9 mouse cellular contexts compared by ENCODE assay signal in the genomic region with DNA sequence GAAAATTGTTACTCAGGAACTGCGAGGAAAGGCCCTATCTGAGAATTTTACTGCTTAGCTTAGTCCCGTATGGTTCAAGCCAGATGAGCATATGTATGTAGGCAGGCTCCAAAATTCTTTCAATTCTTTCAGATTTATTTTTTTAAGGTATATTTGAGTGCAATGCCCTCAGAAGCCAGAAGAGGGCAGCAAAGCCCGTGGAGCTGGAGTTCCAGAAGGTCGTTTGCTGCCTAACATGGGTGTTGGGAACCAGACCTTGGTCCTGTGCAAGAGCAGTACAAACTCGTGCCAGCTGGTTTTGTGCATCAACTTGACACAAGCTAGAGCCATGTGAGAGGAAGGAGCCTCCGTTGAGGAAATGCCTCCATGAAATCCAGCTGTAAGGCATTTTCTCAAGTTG. TPM values are rescaled to one million over a fixed set of nuclear protein-coding genes. Genes with fewer than 3 reads are reported as not detected.
A peak's percentile ranks its signal among the peaks of the same experiment; 100 is the strongest.
DNase-seq lines count a peak whose midpoint lies in the region; ATAC-seq and TF ChIP-seq lines count a peak whose summit lies in the region.
"Had no signal": no experiment of that assay in that cellular context is flagged by ENCODE, and none has a peak within 500 bp of the region (broad histone marks: within the 10 kb centered on the region; RNA-seq: fewer than 3 reads in every experiment).

No protein-coding gene starts in this region.

- no peak for TF ChIP-seq POLR2A in brain, embryonic 14.5 days (IDR thresholded peaks at IDR 0.05; ENCODE audit: borderline replicate concordance, extremely low read depth, insufficient read depth, insufficient read length, poor library complexity, severe bottlenecking)

- peak; percentile 51; the same call in 1 of the 2 replicates for TF ChIP-seq CTCF in brain, embryonic 14.5 days (IDR thresholded peaks at IDR 0.05; ENCODE audit: borderline replicate concordance, extremely low read depth, insufficient read depth, insufficient read length)

- no peak for ATAC-seq in monocyte, adult 5-6 weeks (replicated peaks; ENCODE audit: insufficient number of reproducible peaks, low FRiP score, low TSS enrichment, poor library complexity, severe bottlenecking)

- peak; percentile 6 for DNase-seq in kidney, adult 18-20 months
- DNase-seq in kidney, postnatal 14 days: no peak
- DNase-seq in right cerebral cortex, postnatal 14 days: peak; percentile 7
- no peak for DNase-seq in right cerebral cortex, postnatal 25 days
- DNase-seq in brain, embryonic 14.5 days (ENCODE audit: low read depth): peak; percentile 0
- peak; percentile 2 for DNase-seq in thymus, postnatal 25 days
- no peak for DNase-seq in urinary bladder, postnatal 36 days (ENCODE audit: low spot score in 2 of 2)

RNA-seq across cellular contexts. Expression of gene Cpne4, which starts 11.6 kb away (rescaled TPM):
- 8.4 and 9.1 TPM in 2 replicates for polyA plus RNA-seq in brain, embryonic 14.5 days (2012; rRNA removed)
- total RNA-seq in monocyte, adult 5-6 weeks (2017): not detected in 3 replicates
- polyA plus RNA-seq: liver, embryonic 16.5 days had no signal

Comparison
In these comparisons a context has a peak if more than half of its experiments do, and no peak if none do; other contexts are left out.
1. DNase-seq: peak in kidney, adult 18-20 months (single experiment), right cerebral cortex, postnatal 14 days (single experiment), brain, embryonic 14.5 days (single experiment) and thymus, postnatal 25 days (single experiment); none in kidney, postnatal 14 days (single experiment), right cerebral cortex, postnatal 25 days (single experiment) and urinary bladder, postnatal 36 days (0 of 2).